Mouse (Mus musculus) spleen, postnatal 10 days (tissue): Measurements from ENCODE around the gene Als2cr12.
A peak's percentile ranks its signal among the peaks of the same experiment; 100 is the strongest.
"Not testable (repeated sequence)": the region's sequence is repeated elsewhere in the genome, so short reads cannot be mapped to it uniquely, and the experiment has no call there.

Experiments used
- DNase-seq, 2 experiments: peaks; one replicate each; pipeline ENCODE4 v3.0.0; 2021 to 2022; ENCODE audit warnings: low spot score in 2 of 2

Als2cr12 gene

DNA sequence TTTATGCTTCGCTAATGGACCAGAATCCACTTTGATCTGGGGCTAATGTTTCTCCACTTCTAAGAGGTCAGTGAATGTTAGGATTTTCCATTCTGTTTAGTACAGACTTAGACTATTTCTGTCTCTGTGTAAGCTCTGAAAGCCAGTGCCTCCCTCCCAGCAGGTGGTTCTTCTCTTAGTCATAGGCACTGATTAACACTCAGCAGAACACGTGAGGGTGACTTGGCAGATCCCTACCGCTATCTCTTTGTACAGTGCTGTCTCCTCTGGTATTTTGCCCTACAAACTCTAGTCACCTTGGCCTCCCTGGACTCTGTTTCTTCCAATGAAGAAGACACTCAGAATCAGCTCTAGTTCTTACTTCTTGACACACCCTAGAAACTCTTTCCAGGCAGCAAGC, 81.4 kb downstream of the Als2cr12 start:
- DNase-seq: no peak

- DNase-seq: peak; percentile 18 to 31
Observed at GRCm38 (mm10) chr1:58613786-58614185, 82.0 kb downstream of the Als2cr12 start.

DNA sequence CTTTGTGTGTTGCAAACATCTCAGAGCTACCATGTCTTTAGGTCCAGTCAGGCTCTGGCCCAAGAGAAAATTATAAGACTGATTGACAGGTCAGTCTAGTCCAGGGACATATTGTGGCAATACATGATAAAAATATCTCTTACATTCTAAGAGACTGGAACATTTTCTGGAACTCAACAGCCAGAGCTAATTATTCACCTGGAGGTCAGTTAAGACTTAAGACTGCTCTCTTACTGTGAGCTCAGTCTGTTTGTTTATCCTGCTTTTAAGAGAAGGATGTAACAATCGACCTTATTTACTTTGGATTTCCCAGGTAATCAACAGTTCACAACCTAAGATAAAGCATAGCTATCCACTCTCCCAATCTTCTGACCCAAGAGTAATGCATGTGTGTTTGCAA, 85.2 kb downstream of the Als2cr12 start:
- DNase-seq: no peak

- no peak for DNase-seq
Observed at GRCm38 (mm10) chr1:58610166-58610565, 85.6 kb downstream of the Als2cr12 start.

DNA sequence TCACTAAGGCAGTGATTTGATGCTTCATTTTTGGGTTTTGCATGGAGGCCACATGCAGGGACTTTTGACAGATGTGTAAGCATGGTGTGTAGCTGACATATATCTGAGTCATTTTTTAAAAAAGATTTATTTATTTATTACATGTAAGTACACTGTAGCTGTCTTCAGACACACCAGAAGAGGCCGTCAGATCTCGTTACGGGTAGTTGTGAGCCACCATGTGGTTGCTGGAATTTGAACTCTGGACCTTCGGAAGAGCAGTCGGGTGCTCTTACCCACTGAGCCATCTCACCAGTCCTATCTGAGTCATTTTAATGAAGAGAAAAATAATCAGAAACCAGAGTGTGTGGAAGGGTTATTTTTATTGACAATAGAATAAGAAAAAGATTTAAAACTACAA, 86.2 kb downstream of the Als2cr12 start:
- DNase-seq: not testable (repeated sequence)

DNA sequence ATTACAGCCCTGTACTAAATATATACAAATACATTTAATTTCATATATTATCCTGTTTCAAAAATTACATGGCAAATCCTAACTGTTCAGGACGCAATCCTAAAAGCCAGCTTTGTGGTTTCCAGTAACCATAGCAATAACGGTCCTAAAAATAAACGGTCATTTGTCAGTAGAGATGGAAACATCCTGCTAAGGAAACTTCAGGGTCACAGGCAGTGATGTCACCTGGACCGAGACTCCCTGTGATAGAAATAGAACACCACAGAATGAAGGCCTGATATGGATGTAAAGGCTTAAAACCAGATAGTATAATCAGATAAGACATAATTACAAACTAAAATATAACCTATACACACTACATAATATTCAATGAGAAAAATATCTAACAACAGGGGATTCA, 92.1 kb downstream of the Als2cr12 start:
- no peak for DNase-seq

DNA sequence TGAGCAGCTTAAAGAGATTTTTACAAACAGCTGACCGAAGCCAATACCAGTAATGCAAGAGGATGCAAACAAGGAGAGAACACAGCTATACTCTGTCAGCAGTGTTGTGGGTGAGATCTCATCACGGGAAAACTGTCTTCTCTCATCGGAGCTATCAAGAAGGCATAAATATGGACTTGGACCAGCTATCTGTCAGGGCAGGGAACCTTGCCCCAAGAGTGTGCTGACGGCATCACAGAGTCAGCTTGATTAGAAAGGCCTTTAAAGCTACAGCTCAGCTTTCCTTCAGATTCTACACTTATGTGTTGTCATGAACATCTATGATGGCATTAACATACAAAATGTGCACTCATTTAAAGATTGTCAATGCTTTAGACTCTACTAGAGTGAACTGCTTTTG, 93.1 kb downstream of the Als2cr12 start:
- no peak for DNase-seq
